Mouse (Mus musculus) bone marrow, adult 2 months (tissue): ENCODE results near the gene Mcam.

Experiments
- CTCF ChIP-seq: fragments of 200-500 bp; IDR thresholded peaks from 2 replicates; pipeline ENCODE4 v1.5.1; 2011; ENCODE audit warnings: low read length, control low read depth; ENCODE audit not compliant: control insufficient read depth, insufficient read depth
- POLR2A ChIP-seq: fragments of 200-500 bp; IDR thresholded peaks from 2 replicates; pipeline ENCODE4 v1.6.1; 2011; ENCODE audit warnings: low read depth, mild to moderate bottlenecking, control low read depth, low read length, borderline replicate concordance; ENCODE audit not compliant: control insufficient read depth

- TF ChIP-seq CTCF: no peak
- TF ChIP-seq POLR2A: no peak
Measured at GRCm38 (mm10) chr9:44143421-44143820, 9.2 kb downstream of the Mcam start.
